Mouse (Mus musculus) left cerebral cortex, adult 8-10 months (tissue): ENCODE measurements around the gene Pmepa1. TPM values are rescaled to one million over a fixed set of nuclear protein-coding genes. Genes with fewer than 3 reads are reported as not detected.

Source experiments
- DNase-seq, 2 experiments: peaks; one replicate each; pipeline ENCODE4 v3.0.0; 2022; ENCODE audit warnings: low spot score in 2 of 2
- total RNA-seq, 4 experiments: library from RNA; stranded (reverse); gene quantifications; 2 replicates each; pipeline ENCODE4 v1.2.4; 2022

Pmepa1 gene
- total RNA-seq, 4 experiments from 2014 or later = 34.3 to 67.8 (median 49.6) TPM

GRCm38 (mm10) chr2:173253761-173254662 is 22.3 kb downstream of the Pmepa1 start:
- DNase-seq = no peak

- DNase-seq = peak in 1 of 2 experiments; percentile 70
Measured at GRCm38 (mm10) chr2:173251675-173252074, 24.7 kb downstream of the Pmepa1 start.

- DNase-seq = no peak
Measured at GRCm38 (mm10) chr2:173251133-173251532, 25.2 kb downstream of the Pmepa1 start.

GRCm38 (mm10) chr2:173250411-173250810 is 25.9 kb downstream of the Pmepa1 start:
- DNase-seq = no peak

- DNase-seq = no peak
Measured at GRCm38 (mm10) chr2:173249965-173250364, 26.4 kb downstream of the Pmepa1 start.

GRCm38 (mm10) chr2:173249386-173249785 is 26.9 kb downstream of the Pmepa1 start:
- no peak for DNase-seq

GRCm38 (mm10) chr2:173248822-173249221 is 27.5 kb downstream of the Pmepa1 start:
- DNase-seq = no peak

- no peak for DNase-seq
Measured at GRCm38 (mm10) chr2:173247911-173248310, 28.4 kb downstream of the Pmepa1 start.

GRCm38 (mm10) chr2:173247197-173247596 is 29.1 kb downstream of the Pmepa1 start:
- no peak for DNase-seq

- no peak for DNase-seq
Measured at GRCm38 (mm10) chr2:173246688-173247087, 29.6 kb downstream of the Pmepa1 start.

GRCm38 (mm10) chr2:173245258-173245657 is 31.1 kb downstream of the Pmepa1 start:
- no peak for DNase-seq

GRCm38 (mm10) chr2:173244108-173244507 is 32.2 kb downstream of the Pmepa1 start:
- no peak for DNase-seq

- no peak for DNase-seq
Measured at GRCm38 (mm10) chr2:173243616-173244015, 32.7 kb downstream of the Pmepa1 start.

GRCm38 (mm10) chr2:173242874-173243273 is 33.5 kb downstream of the Pmepa1 start:
- no peak for DNase-seq

GRCm38 (mm10) chr2:173240738-173241137 is 35.6 kb downstream of the Pmepa1 start:
- no peak for DNase-seq

GRCm38 (mm10) chr2:173238522-173238921 is 37.8 kb downstream of the Pmepa1 start:
- DNase-seq = no peak

GRCm38 (mm10) chr2:173235435-173236332 is 40.6 kb downstream of the Pmepa1 start:
- DNase-seq = no peak

GRCm38 (mm10) chr2:173232766-173233099 is 43.6 kb downstream of the Pmepa1 start:
- DNase-seq = no peak

- DNase-seq = peak in 1 of 2 experiments; percentile 71
Measured at GRCm38 (mm10) chr2:173232065-173232765, 44.1 kb downstream of the Pmepa1 start.

- DNase-seq = peak; percentile 68 to 98
Measured at GRCm38 (mm10) chr2:173229578-173230224, 46.6 kb downstream of the Pmepa1 start.

GRCm38 (mm10) chr2:173228567-173228966 is 47.8 kb downstream of the Pmepa1 start:
- no peak for DNase-seq
